Mouse (Mus musculus) liver, postnatal 0 days (tissue): Measurements from ENCODE around the gene Dcaf5.

Experiments
- CTCF ChIP-seq: sonication (generic); IDR thresholded peaks from 2 replicates; pipeline ENCODE4 v1.5.1; 2016; ENCODE audit warnings: antibody characterized with exemption, low read depth
- EP300 ChIP-seq: IDR thresholded peaks from 2 replicates; pipeline ENCODE4 v1.6.1; 2016; ENCODE audit warnings: antibody characterized with exemption, low read depth, mild to moderate bottlenecking

DNA sequence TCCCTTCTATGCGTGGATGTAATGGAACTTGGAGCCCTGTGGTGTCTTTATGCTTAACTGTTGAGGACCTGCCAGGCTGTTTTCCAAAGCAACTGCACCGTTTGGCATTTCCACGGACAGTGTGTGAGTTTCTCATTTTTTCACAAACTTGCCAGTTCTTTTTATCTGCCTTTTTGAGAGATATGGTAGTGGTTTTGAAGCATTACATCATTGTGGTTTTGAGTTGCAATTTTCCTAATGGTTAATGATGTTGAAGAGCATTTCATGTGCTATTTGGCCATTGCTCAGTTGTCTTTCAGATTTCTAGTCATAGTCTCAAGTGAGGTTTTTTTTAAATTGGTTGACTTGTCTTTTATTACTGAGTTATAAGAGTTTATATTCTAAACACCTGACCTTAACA lies 37.3 kb upstream of the Dcaf5 start:
- TF ChIP-seq CTCF (no peak), EP300 (no peak)
